Mouse (Mus musculus) ES-E14 (cell line): Measurements from ENCODE around the gene Fmn2. TPM values are rescaled to one million over a fixed set of nuclear protein-coding genes. Genes with fewer than 3 reads are reported as not detected.

Source experiments
- DNase-seq: peaks from one replicate; pipeline ENCODE4 v3.0.0-alpha.2; 2013; ENCODE audit warnings: low read depth, low spot score
- H3K27ac ChIP-seq: 2 replicates; pipeline ENCODE4 v1.5.1; 2012; ENCODE audit warnings: low read depth, mild to moderate bottlenecking, low read length, moderate library complexity, mixed read lengths; ENCODE audit not compliant: poor library complexity, insufficient read depth, severe bottlenecking
- H3K36me3 ChIP-seq: 2 replicates; pipeline ENCODE4 v1.6.1; 2012; ENCODE audit warnings: mild to moderate bottlenecking, low read length, moderate library complexity, mixed read lengths; ENCODE audit not compliant: control insufficient read depth, poor library complexity, insufficient read depth, severe bottlenecking
- H3K4me1 ChIP-seq, 2 experiments: fragments of 150-350 bp in 1 of 2; sonication (generic) in 1 of 2; 2 replicates each; pipeline ENCODE4 v1.6.1; 2012; ENCODE audit warnings: low read length in 2 of 2, mild to moderate bottlenecking in 1 of 2, mixed read lengths in 1 of 2; ENCODE audit not compliant: control insufficient read depth in 2 of 2, insufficient read depth in 2 of 2, poor library complexity in 1 of 2
- H3K4me3 ChIP-seq, 2 experiments: fragments of 150-350 bp in 1 of 2; sonication (generic) in 1 of 2; 2 replicates each; pipeline ENCODE4 v1.5.1; 2012; ENCODE audit warnings: low read length in 2 of 2, low read depth in 1 of 2, mild to moderate bottlenecking in 1 of 2, mixed read lengths in 1 of 2; ENCODE audit not compliant: insufficient read depth in 1 of 2, poor library complexity in 1 of 2, severe bottlenecking in 1 of 2
- H3K9ac ChIP-seq: 2 replicates; pipeline ENCODE4 v1.6.1; 2012; ENCODE audit warnings: low read depth, mild to moderate bottlenecking, low read length, mixed read lengths; ENCODE audit not compliant: poor library complexity, insufficient read depth, severe bottlenecking
- H3K9me3 ChIP-seq: fragments of 150-350 bp; sonication (generic); 2 replicates; pipeline ENCODE4 v1.6.1; 2012; ENCODE audit warnings: low read depth, mild to moderate bottlenecking, low read length; ENCODE audit not compliant: control insufficient read depth, insufficient read depth
- CHD2 ChIP-seq: IDR thresholded peaks from 2 replicates; pipeline ENCODE4 v1.6.1; 2014; ENCODE audit warnings: mild to moderate bottlenecking, low read depth, low read length, inconsistent platforms
- HCFC1 ChIP-seq: IDR thresholded peaks from 2 replicates; pipeline ENCODE4 v1.6.1; 2012; ENCODE audit warnings: low read length, inconsistent platforms, borderline replicate concordance; ENCODE audit not compliant: insufficient read depth
- MAFK ChIP-seq: IDR thresholded peaks from 2 replicates; pipeline ENCODE4 v1.6.1; 2014; ENCODE audit warnings: mild to moderate bottlenecking, low read depth, low read length, inconsistent platforms; ENCODE audit not compliant: insufficient read depth
- ZC3H11A ChIP-seq: IDR thresholded peaks from 2 replicates; pipeline ENCODE4 v1.6.1; 2012; ENCODE audit warnings: low read depth, mild to moderate bottlenecking, inconsistent platforms, low read length, borderline replicate concordance
- ZNF384 ChIP-seq: IDR thresholded peaks from 2 replicates; pipeline ENCODE4 v1.6.1; 2012; ENCODE audit warnings: low read depth, low read length, inconsistent platforms
- in situ Hi-C, 2 experiments: fragments of 600-800 bp; cut with MboI; formaldehyde crosslinking; loops; one replicate each; pipeline ENCODE4 v1.15.1; 2025; ENCODE audit warnings: low sequenced_read_pairs in 2 of 2, inconsistent platforms in 1 of 2; ENCODE audit not compliant: unreplicated experiment in 2 of 2
- total RNA-seq: library from RNA; depleted of rRNA; stranded (reverse); fragments of 300-350 nt; gene quantifications from 2 replicates; pipeline ENCODE4 v1.2.3, GENCODE M21; 2012

The Fmn2 gene
- total RNA-seq, 1 experiment: 1.2 TPM

- no peak overlapping the region for H3K9ac ChIP-seq
- no peaks in the 10 kb centered on the region for H3K36me3 ChIP-seq
- no peaks in the 10 kb centered on the region for H3K4me1 ChIP-seq
- TF ChIP-seq ZNF384 (no peak), MAFK (no peak), ZC3H11A (no peak), CHD2 (no peak), HCFC1 (no peak)
- no peaks in the 10 kb centered on the region for H3K9me3 ChIP-seq
- no peak overlapping the region for H3K4me3 ChIP-seq
- in situ Hi-C loops: no loop called here
- DNase-seq: no peak
- no peak overlapping the region for H3K27ac ChIP-seq
These were observed 21.3 kb downstream of the Fmn2 start for GRCm38 (mm10) chr1:174522809-174523511.

- Histone ChIP-seq H3K27ac (no peak overlapping the region), H3K9ac (no peak overlapping the region), H3K4me3 (no peak overlapping the region), H3K36me3 (no peaks in the 10 kb centered on the region), H3K9me3 (no peaks in the 10 kb centered on the region), H3K4me1 (no peaks in the 10 kb centered on the region)
- in situ Hi-C loops: no loop called here
- no peak for DNase-seq
- TF ChIP-seq HCFC1 (no peak), MAFK (no peak), CHD2 (no peak), ZNF384 (no peak), ZC3H11A (no peak)
These were observed 21.8 kb downstream of the Fmn2 start for GRCm38 (mm10) chr1:174523512-174523828.

GRCm38 (mm10) chr1:174536742-174537453, 35.3 kb downstream of the Fmn2 start:
- Histone ChIP-seq H3K9ac (no peak overlapping the region), H3K9me3 (no peaks in the 10 kb centered on the region), H3K27ac (no peak overlapping the region), H3K4me3 (no peak overlapping the region), H3K36me3 (no peaks in the 10 kb centered on the region), H3K4me1 (no peaks in the 10 kb centered on the region)
- DNase-seq: no peak
- no peak for TF ChIP-seq HCFC1
- no peak for TF ChIP-seq ZC3H11A
- no peak for TF ChIP-seq ZNF384
- no peak for TF ChIP-seq CHD2
- TF ChIP-seq MAFK: no peak
- in situ Hi-C loops: no loop called here

GRCm38 (mm10) chr1:174537491-174537890, 35.9 kb downstream of the Fmn2 start:
- H3K9ac ChIP-seq: no peak overlapping the region
- H3K9me3 ChIP-seq: no peaks in the 10 kb centered on the region
- H3K27ac ChIP-seq: no peak overlapping the region
- TF ChIP-seq ZC3H11A (no peak), HCFC1 (no peak), MAFK (no peak), CHD2 (no peak), ZNF384 (no peak)
- in situ Hi-C loops: no loop called here
- H3K4me3 ChIP-seq: no peak overlapping the region
- no peak for DNase-seq
- H3K36me3 ChIP-seq: no peaks in the 10 kb centered on the region
- no peaks in the 10 kb centered on the region for H3K4me1 ChIP-seq

GRCm38 (mm10) chr1:174548291-174548690, 46.7 kb downstream of the Fmn2 start:
- in situ Hi-C loops: no loop called here
- Histone ChIP-seq H3K4me3 (no peak overlapping the region), H3K9ac (no peak overlapping the region), H3K27ac (no peak overlapping the region), H3K9me3 (no peaks in the 10 kb centered on the region), H3K36me3 (no peaks in the 10 kb centered on the region), H3K4me1 (no peaks in the 10 kb centered on the region)
- DNase-seq: no peak
- no peak for TF ChIP-seq ZNF384
- TF ChIP-seq HCFC1: no peak
- TF ChIP-seq CHD2: no peak
- no peak for TF ChIP-seq ZC3H11A
- TF ChIP-seq MAFK: no peak
